Mouse (Mus musculus) cortical plate, adult 2 months (tissue): ENCODE data around the gene Sdk1.

Experiments used
- CTCF ChIP-seq: fragments of 200-500 bp; IDR thresholded peaks from 2 replicates; pipeline ENCODE4 v1.5.1; 2011; ENCODE audit warnings: mild to moderate bottlenecking, control low read depth, low read length; ENCODE audit not compliant: insufficient read depth; ENCODE audit errors: extremely low read depth
- POLR2A ChIP-seq: fragments of 200-500 bp; IDR thresholded peaks from 2 replicates; pipeline ENCODE4 v1.6.1; 2011; ENCODE audit warnings: mild to moderate bottlenecking, low read length, control low read depth; ENCODE audit not compliant: insufficient read depth; ENCODE audit errors: extremely low read depth

GRCm38 (mm10) chr5:141591246-141591645 is 350.0 kb downstream of the Sdk1 start:
- TF ChIP-seq CTCF: no peak
- no peak for TF ChIP-seq POLR2A
